Mouse (Mus musculus) embryonic facial prominence, embryonic 12.5 days (tissue): ENCODE measurements around the gene Serpine1. TPM values are rescaled to one million over a fixed set of nuclear protein-coding genes. Genes with fewer than 3 reads are reported as not detected.

Experiments used
- ATAC-seq: fragments of 200-750 bp; cut with Nextera tagmentation; 2 replicates; pipeline ENCODE4 v1.8.0; 2017; ENCODE audit not compliant: insufficient number of reproducible peaks, insufficient read depth, low FRiP score, low TSS enrichment
- H3K27ac ChIP-seq: fragments of 300-500 bp; sonication (generic); 2 replicates; pipeline ENCODE4 v1.5.1; 2016; ENCODE audit warnings: mild to moderate bottlenecking
- H3K27me3 ChIP-seq: fragments of 300-500 bp; sonication (generic); 2 replicates; pipeline ENCODE4 v1.6.1; 2016; ENCODE audit warnings: mild to moderate bottlenecking, moderate library complexity
- H3K36me3 ChIP-seq: fragments of 300-500 bp; sonication (generic); 2 replicates; pipeline ENCODE4 v1.6.1; 2016; ENCODE audit warnings: mild to moderate bottlenecking
- H3K4me1 ChIP-seq: fragments of 300-500 bp; sonication (generic); 2 replicates; pipeline ENCODE4 v1.6.1; 2016
- H3K4me2 ChIP-seq: fragments of 300-500 bp; sonication (generic); replicated peaks from 2 replicates; pipeline ENCODE4 v1.6.1; 2016; ENCODE audit warnings: mild to moderate bottlenecking, moderate library complexity
- H3K4me3 ChIP-seq: fragments of 300-500 bp; sonication (generic); 2 replicates; pipeline ENCODE4 v1.5.1; 2016; ENCODE audit warnings: mild to moderate bottlenecking
- H3K9ac ChIP-seq: fragments of 300-500 bp; sonication (generic); 2 replicates; pipeline ENCODE4 v1.6.1; 2016; ENCODE audit warnings: mild to moderate bottlenecking, moderate library complexity
- H3K9me3 ChIP-seq: fragments of 300-500 bp; sonication (generic); 2 replicates; pipeline ENCODE4 v1.6.1; 2016; ENCODE audit warnings: mild to moderate bottlenecking, moderate library complexity
- WGBS: fragments of 180-500 bp; shearing (Covaris S2); methylation state at CpG from one replicate; pipeline ENCODE4 v1.1.7; 2016; 5-methylcytosine and 5-hydroxymethylcytosine counted together
- polyA plus RNA-seq: library from polyadenylated mRNA; unstranded; fragments of >200 nt; fragmentation: Nextera tagmentation; extraction: Ambion mirVana; gene quantifications from 2 replicates; pipeline ENCODE4 v1.2.1, GENCODE M21; 2016

The Serpine1 gene
- polyA plus RNA-seq, 1 experiment from 2014 or later, result 0.36 TPM

DNA sequence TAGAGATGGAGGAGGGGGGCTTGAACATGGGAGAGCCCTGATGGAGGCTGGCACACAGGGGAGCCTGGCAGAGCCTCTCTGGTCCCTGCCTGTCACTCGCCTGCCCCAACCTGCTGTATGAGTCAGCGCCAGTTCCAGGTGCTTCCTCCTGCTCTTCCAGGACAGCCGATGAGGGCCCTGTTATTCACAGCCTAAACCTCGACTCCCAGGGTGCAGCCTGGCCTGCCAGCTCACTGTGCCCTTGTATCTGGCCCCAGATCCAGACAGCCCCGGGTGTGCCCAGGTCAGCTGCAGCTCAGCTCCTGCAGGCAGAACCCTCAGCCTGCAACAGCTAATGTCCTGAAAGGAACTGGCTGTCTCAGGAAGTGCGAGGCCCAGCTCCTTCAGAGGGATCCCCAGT lies 19.5 kb upstream of the Serpine1 start:
- Histone ChIP-seq H3K27me3 (no peaks in the 10 kb centered on the region), H3K4me3 (no peak overlapping the region), H3K4me2 (no peak overlapping the region), H3K4me1 (peaks cover 5% of the 10 kb centered on the region; the same call in 1 of the 2 replicates), H3K36me3 (no peaks in the 10 kb centered on the region), H3K27ac (peak overlapping the region; percentile 72; the same call in 1 of the 2 replicates), H3K9ac (no peak overlapping the region), H3K9me3 (no peaks in the 10 kb centered on the region)
- 61% methylated on average over 6 of the region's 6 CpGs for WGBS
- no peak for ATAC-seq

DNA sequence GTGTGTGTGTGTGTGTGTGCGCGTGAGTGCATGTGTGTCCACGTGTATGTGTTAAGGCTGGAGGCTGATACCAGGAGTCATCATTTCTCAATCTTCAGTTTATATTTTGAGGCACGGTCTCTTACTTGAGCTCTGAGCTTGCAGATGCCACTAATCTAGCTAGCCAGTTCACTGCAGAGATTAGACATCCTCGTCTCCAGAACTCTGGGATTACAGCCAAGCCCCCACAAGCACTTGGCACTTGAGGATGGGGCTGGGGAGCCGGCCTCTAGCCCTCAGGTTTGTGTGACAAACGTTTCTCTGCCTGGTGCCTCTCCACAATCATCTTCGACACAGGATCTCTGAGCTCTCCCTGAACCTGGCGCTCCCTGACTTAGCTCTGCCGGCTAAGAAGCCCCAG lies 18.8 kb upstream of the Serpine1 start:
- H3K36me3 ChIP-seq, result no peaks in the 10 kb centered on the region
- no peaks in the 10 kb centered on the region for H3K9me3 ChIP-seq
- no peak overlapping the region for H3K27ac ChIP-seq
- H3K9ac ChIP-seq, result no peak overlapping the region
- H3K4me3 ChIP-seq, result no peak overlapping the region
- ATAC-seq, result no peak
- H3K27me3 ChIP-seq, result no peaks in the 10 kb centered on the region
- peaks cover 5% of the 10 kb centered on the region; the same call in 1 of the 2 replicates for H3K4me1 ChIP-seq
- WGBS, result 81% methylated on average over 10 of the region's 10 CpGs
- H3K4me2 ChIP-seq, result no peak overlapping the region

GRCm38 (mm10) chr5:137087410-137087809 lies 15.3 kb upstream of the Serpine1 start:
- Histone ChIP-seq H3K36me3 (no peaks in the 10 kb centered on the region), H3K4me2 (no peak overlapping the region), H3K4me1 (0 out of 2 replicates have a peak, but pooled peaks cover 5% of the 10 kb centered on the region), H3K4me3 (no peak overlapping the region), H3K27me3 (no peaks in the 10 kb centered on the region), H3K9ac (no peak overlapping the region), H3K9me3 (no peaks in the 10 kb centered on the region), H3K27ac (no peak overlapping the region)
- 86% methylated on average over 8 of the region's 8 CpGs for WGBS
- ATAC-seq, result no peak

GRCm38 (mm10) chr5:137085731-137086130 lies 13.7 kb upstream of the Serpine1 start:
- WGBS, result 75% methylated on average over 3 of the region's 3 CpGs
- H3K36me3 ChIP-seq, result no peaks in the 10 kb centered on the region
- no peaks in the 10 kb centered on the region for H3K4me1 ChIP-seq
- H3K27ac ChIP-seq, result no peak overlapping the region
- H3K27me3 ChIP-seq, result no peaks in the 10 kb centered on the region
- H3K9ac ChIP-seq, result no peak overlapping the region
- H3K9me3 ChIP-seq, result no peaks in the 10 kb centered on the region
- no peak overlapping the region for H3K4me2 ChIP-seq
- ATAC-seq, result no peak
- no peak overlapping the region for H3K4me3 ChIP-seq

DNA sequence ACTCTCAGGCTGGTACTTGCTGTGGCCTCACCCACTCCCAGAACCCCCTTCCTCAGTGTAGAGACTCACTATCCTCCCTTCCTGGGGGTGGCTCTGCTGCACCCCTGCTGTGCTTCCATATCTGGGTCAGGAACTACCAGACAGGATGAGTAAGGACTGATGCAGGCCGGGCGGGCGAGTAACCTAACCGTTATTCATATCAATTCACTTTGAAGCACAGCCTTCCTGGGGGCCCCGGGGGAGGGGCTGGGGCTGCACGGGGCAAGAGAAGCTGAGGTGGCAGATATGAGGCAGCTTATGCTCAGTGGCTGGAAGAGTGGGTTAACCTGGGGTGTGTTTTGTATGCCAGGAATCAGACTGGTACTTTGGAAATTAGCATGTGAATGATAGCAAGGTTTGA lies 13.0 kb upstream of the Serpine1 start:
- Histone ChIP-seq H3K9ac (no peak overlapping the region), H3K27ac (no peak overlapping the region), H3K4me1 (no peaks in the 10 kb centered on the region), H3K36me3 (no peaks in the 10 kb centered on the region), H3K9me3 (no peaks in the 10 kb centered on the region), H3K4me3 (no peak overlapping the region), H3K4me2 (no peak overlapping the region), H3K27me3 (no peaks in the 10 kb centered on the region)
- no peak for ATAC-seq
- 84% methylated on average over 6 of the region's 6 CpGs for WGBS

GRCm38 (mm10) chr5:137083051-137083450 lies 11.0 kb upstream of the Serpine1 start:
- Histone ChIP-seq H3K4me2 (no peak overlapping the region), H3K36me3 (no peaks in the 10 kb centered on the region), H3K4me3 (no peak overlapping the region), H3K27ac (no peak overlapping the region), H3K9ac (no peak overlapping the region), H3K4me1 (0 out of 2 replicates have a peak, but pooled peaks cover 5% of the 10 kb centered on the region), H3K27me3 (no peaks in the 10 kb centered on the region), H3K9me3 (no peaks in the 10 kb centered on the region)
- WGBS, result 81% methylated on average over 4 of the region's 4 CpGs
- no peak for ATAC-seq

DNA sequence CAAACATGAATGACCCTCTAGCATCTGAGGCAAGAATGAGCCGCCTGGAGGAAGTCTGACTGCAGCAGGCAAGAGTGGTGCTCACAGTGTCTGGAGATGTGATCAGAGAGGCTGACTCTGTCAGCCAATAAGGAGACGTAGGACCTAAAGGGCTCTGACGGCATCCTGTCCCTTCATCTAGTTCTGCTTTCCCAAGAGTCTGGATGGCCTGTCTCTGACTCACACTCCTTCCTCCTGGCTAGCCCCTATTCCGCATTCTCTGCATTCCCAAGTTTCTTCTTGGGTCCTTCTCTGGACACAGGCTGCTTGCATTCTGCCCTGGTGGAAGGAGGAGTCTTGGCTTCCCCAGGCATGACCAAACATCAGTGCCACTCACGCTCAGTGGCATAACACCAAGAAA lies 7.8 kb upstream of the Serpine1 start:
- no peak overlapping the region for H3K27ac ChIP-seq
- no peaks in the 10 kb centered on the region for H3K27me3 ChIP-seq
- H3K36me3 ChIP-seq, result no peaks in the 10 kb centered on the region
- no peak overlapping the region for H3K4me3 ChIP-seq
- H3K9ac ChIP-seq, result no peak overlapping the region
- no peak for ATAC-seq
- 0 out of 2 replicates have a peak, but pooled peaks cover 6% of the 10 kb centered on the region for H3K4me1 ChIP-seq
- H3K4me2 ChIP-seq, result no peak overlapping the region
- WGBS, result 52% methylated on average over 5 of the region's 5 CpGs
- H3K9me3 ChIP-seq, result no peaks in the 10 kb centered on the region

DNA sequence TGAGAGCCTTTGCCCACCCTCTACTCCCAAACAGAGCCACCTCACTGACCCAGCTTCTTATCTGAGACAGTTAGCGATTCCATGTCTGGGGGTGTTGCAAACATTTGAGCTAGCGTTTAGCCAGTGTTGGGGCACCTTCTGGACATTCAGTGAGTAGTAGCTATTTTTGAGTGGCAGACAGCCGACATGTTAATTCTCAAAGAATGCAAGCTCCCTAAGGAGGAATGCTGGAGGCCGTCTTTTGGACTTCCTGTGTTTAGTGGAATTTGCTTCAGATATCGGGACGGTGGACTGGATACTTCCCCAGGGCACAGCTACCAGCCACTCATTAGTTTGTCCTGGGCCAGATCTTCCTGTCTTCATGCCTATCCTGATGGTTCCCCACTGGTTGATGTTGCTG lies 6.5 kb upstream of the Serpine1 start:
- Histone ChIP-seq H3K36me3 (no peaks in the 10 kb centered on the region), H3K9me3 (no peaks in the 10 kb centered on the region), H3K4me3 (no peak overlapping the region), H3K4me1 (0 out of 2 replicates have a peak, but pooled peaks cover 6% of the 10 kb centered on the region), H3K9ac (no peak overlapping the region), H3K27ac (no peak overlapping the region), H3K4me2 (no peak overlapping the region), H3K27me3 (no peaks in the 10 kb centered on the region)
- ATAC-seq, result no peak
- 32% methylated on average over 6 of the region's 6 CpGs for WGBS

DNA sequence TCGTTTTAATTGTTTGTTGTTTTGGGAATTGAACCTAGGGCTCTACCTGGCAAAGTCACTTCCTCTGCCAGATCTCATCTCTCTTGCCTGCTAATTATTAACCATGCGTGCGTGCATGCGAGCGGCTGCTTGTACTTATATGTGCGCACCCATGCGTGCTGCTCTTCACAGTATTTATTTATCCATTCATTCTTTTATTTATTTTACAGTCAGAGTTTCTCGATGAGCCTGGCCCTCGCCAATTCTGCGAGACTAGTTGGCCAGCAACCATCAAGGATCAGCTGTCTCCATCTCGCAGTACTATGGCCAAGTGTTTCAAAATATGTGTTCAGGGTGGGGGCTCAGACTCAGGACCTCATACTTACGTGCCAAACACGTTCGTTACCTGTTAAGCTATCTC lies 6.0 kb upstream of the Serpine1 start:
- H3K4me1 ChIP-seq, result 0 out of 2 replicates have a peak, but pooled peaks cover 6% of the 10 kb centered on the region
- no peak overlapping the region for H3K4me3 ChIP-seq
- H3K9ac ChIP-seq, result no peak overlapping the region
- H3K27me3 ChIP-seq, result no peaks in the 10 kb centered on the region
- H3K4me2 ChIP-seq, result no peak overlapping the region
- no peak for ATAC-seq
- 79% methylated on average over 14 of the region's 14 CpGs for WGBS
- no peaks in the 10 kb centered on the region for H3K36me3 ChIP-seq
- H3K9me3 ChIP-seq, result no peaks in the 10 kb centered on the region
- H3K27ac ChIP-seq, result no peak overlapping the region

DNA sequence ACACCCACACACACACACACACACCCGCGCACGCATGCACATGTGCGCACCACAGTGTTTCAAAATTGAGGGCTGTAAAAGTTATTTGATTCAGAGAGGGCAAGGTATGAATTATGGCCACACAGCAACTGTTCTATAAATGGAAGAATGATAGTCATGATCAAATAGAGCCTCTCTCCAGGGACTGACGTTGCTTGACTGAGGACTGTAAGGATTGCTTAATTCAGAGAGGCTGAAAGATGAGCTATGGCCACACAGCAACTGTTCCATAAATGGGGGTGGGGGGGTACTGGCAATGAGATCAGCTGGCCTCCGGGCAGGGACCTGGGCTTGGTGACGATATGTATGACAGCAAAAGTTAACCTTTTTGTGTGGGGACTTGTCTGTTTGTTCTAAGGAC lies 5.1 kb upstream of the Serpine1 start:
- Histone ChIP-seq H3K27me3 (no peaks in the 10 kb centered on the region), H3K9me3 (no peaks in the 10 kb centered on the region), H3K4me3 (no peak overlapping the region), H3K27ac (no peak overlapping the region), H3K9ac (no peak overlapping the region), H3K4me1 (peaks cover 12% of the 10 kb centered on the region; the same call in 1 of the 2 replicates), H3K4me2 (no peak overlapping the region), H3K36me3 (no peaks in the 10 kb centered on the region)
- 90% methylated on average over 7 of the region's 7 CpGs for WGBS
- ATAC-seq, result no peak

DNA sequence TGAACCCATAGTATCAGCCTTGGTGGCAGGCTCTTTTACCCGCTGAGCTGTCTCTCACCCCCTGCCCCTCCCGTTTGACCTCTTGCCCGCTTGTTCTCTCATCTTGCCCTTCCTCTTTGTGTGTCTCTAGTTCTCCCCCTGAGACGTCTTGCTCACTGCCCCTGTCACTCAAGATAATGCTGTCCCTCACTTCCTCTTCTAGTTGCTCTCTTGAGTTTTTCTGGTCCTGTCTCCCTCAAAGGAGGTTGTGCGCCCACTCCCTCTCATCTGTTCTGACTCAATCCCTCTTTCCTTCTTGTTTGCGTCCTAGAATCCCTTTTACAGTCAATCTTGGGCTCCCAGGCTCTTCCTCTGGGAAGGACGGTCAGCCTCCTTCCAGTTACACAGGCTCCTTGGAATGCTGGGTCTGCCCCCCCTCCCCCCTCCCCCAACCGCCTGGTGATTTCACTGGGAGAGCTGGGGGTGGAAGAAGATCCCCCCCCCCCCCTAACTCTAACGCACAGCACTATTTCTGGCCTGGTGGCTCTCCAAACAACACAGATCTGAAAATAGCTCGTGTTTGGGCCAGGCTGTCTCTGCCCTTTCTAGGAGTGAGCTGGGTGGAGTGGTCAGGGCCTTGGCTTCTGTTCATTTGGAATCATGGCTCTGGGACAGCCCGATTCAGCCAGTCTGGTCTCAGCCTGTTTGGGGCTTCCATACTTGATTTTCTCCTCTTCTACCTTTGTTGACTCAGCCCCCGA lies 4.3 kb upstream of the Serpine1 start:
- ATAC-seq, result no peak
- H3K27ac ChIP-seq, result 0 out of 2 replicates have a peak overlapping the region, but pooled peaks have one; percentile 6
- no peak overlapping the region for H3K4me2 ChIP-seq
- H3K9ac ChIP-seq, result no peak overlapping the region
- no peak overlapping the region for H3K4me3 ChIP-seq
- no peaks in the 10 kb centered on the region for H3K27me3 ChIP-seq
- 31% methylated on average over 12 of the region's 12 CpGs for WGBS
- peaks cover 16% of the 10 kb centered on the region; the same call in 1 of the 2 replicates for H3K4me1 ChIP-seq
- H3K36me3 ChIP-seq, result no peaks in the 10 kb centered on the region
- no peaks in the 10 kb centered on the region for H3K9me3 ChIP-seq

DNA sequence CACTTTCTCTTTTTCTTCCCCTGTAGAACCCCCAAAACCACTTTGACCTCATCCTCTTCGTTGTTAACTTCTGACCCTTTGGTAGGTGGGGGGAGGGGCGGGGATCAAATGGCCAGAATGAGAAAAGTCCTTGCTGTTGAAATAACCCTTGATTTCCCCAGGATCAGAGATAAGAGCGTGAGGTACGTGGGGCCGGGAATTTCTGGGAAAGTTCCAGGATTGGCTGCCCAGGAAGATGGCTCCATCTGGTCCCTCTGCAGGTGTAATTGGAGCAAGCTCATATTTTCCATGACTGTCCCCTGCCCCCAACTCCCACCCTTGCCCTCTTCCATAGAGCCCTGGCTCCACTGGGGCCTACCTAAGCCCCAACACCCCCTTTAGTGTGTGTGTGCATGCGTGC lies 3.7 kb upstream of the Serpine1 start:
- Histone ChIP-seq H3K9ac (no peak overlapping the region), H3K4me3 (no peak overlapping the region), H3K27me3 (no peaks in the 10 kb centered on the region), H3K4me2 (no peak overlapping the region), H3K27ac (no peak overlapping the region), H3K4me1 (peaks cover 16% of the 10 kb centered on the region; the same call in 1 of the 2 replicates), H3K36me3 (no peaks in the 10 kb centered on the region), H3K9me3 (no peaks in the 10 kb centered on the region)
- ATAC-seq, result no peak
- 65% methylated on average over 6 of the region's 6 CpGs for WGBS
